Mouse (Mus musculus): Measurements from ENCODE around the gene Grap2. TPM values are rescaled to one million over a fixed set of nuclear protein-coding genes. Genes with fewer than 3 reads are reported as not detected.

The Grap2 gene
- polyA plus RNA-seq, 1 experiment from 2014 or later, result 3.8 TPM

- Histone ChIP-seq H3K4me2 (ENCODE audit: low read depth, severe bottlenecking) (no peak overlapping the region), H3K36me3 (ENCODE audit: control insufficient read depth, insufficient read depth, low read length) (no peaks in the 10 kb centered on the region), H3K9me3 (ENCODE audit: control insufficient read depth, low read length) (no peaks in the 10 kb centered on the region), H3K27ac (replicated peaks; ENCODE audit: low read depth, low read length) (no peak overlapping the region), H3K9ac (ENCODE audit: low read length) (no peak overlapping the region), H3K27me3 (ENCODE audit: control insufficient read depth, insufficient read depth, low read length) (no peaks in the 10 kb centered on the region; the same call in 1 of the 2 replicates), H3K4me3 (ENCODE audit: low read depth, low read length) (no peak overlapping the region), H3K4me1 (ENCODE audit: control insufficient read depth, insufficient read depth, low read length) (no peaks in the 10 kb centered on the region)
- no peak for ATAC-seq (ENCODE audit: insufficient number of reproducible peaks, low FRiP score, low TSS enrichment, low read depth)
- DNase-seq (ENCODE audit: low spot score), result no peak
- WGBS, result 88% methylated on average over 8 of the region's 8 CpGs
Observed at GRCm38 (mm10) chr15:80682343-80682742, 109.9 kb downstream of the Grap2 start.

DNA sequence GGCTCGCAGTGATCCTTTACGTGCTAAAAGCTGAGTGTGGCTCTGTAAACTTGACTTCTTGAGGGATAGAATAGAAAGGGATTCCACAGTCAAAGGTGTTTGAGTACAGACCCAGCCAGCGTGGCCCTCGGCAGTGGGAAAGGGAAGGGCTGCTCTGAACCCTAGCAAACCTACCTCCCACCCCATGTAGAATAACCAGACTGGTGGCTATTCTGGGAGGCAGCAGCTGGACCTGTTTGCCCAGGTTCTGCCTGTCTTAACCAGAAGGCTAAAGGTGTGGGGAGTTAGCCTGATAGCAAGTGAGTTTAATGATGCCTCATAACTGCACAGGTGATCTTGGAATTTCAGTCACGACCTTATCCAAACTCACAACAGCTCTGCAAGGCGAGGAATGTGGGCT, 110.8 kb downstream of the Grap2 start:
- H3K27me3 ChIP-seq (ENCODE audit: control insufficient read depth, insufficient read depth, low read length), result no peaks in the 10 kb centered on the region; the same call in 1 of the 2 replicates
- no peak overlapping the region for H3K27ac ChIP-seq (replicated peaks; ENCODE audit: low read depth, low read length)
- H3K4me1 ChIP-seq (ENCODE audit: control insufficient read depth, insufficient read depth, low read length), result no peaks in the 10 kb centered on the region

DNA sequence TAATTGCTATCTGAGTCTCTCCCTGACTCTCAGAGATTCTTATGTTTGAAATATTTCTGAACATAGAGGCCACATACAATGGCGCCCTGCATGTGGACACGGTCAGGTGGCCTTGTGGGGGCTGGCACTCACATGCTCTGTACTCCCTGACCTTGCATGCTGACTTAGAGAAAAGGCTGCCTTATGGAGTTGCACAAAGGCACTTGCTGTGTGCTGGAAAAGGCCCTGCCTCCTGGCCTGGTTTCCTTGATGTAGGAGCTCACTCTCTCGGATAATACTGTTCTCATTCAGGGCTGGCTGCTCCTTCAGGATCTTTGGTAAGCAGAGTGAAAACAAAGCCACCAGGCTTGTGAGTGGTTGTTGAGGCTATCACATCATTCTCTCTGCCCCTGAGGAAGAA, 111.6 kb downstream of the Grap2 start:
- no peak overlapping the region for H3K27ac ChIP-seq (replicated peaks; ENCODE audit: low read depth, low read length)
- H3K36me3 ChIP-seq (ENCODE audit: control insufficient read depth, insufficient read depth, low read length), result no peaks in the 10 kb centered on the region
- 70% methylated on average over 3 of the region's 3 CpGs for WGBS
- H3K4me2 ChIP-seq (ENCODE audit: low read depth, severe bottlenecking), result no peak overlapping the region
- H3K4me3 ChIP-seq (ENCODE audit: low read depth, low read length), result no peak overlapping the region
- DNase-seq (ENCODE audit: low spot score) (no peak), ATAC-seq (ENCODE audit: insufficient number of reproducible peaks, low FRiP score, low TSS enrichment, low read depth) (no peak)
- no peaks in the 10 kb centered on the region for H3K9me3 ChIP-seq (ENCODE audit: control insufficient read depth, low read length)
- H3K9ac ChIP-seq (ENCODE audit: low read length), result no peak overlapping the region
- H3K27me3 ChIP-seq (ENCODE audit: control insufficient read depth, insufficient read depth, low read length), result no peaks in the 10 kb centered on the region; the same call in 1 of the 2 replicates
- no peaks in the 10 kb centered on the region for H3K4me1 ChIP-seq (ENCODE audit: control insufficient read depth, insufficient read depth, low read length)

More for the DNA sequence above, 110.8 kb downstream of the Grap2 start:
- H3K9ac ChIP-seq (ENCODE audit: low read length), result no peak overlapping the region
- DNase-seq (ENCODE audit: low spot score), result no peak
- H3K9me3 ChIP-seq (ENCODE audit: control insufficient read depth, low read length), result no peaks in the 10 kb centered on the region
- H3K4me3 ChIP-seq (ENCODE audit: low read depth, low read length), result no peak overlapping the region
- WGBS, result 80% methylated on average over 6 of the region's 6 CpGs
- no peaks in the 10 kb centered on the region for H3K36me3 ChIP-seq (ENCODE audit: control insufficient read depth, insufficient read depth, low read length)
- no peak overlapping the region for H3K4me2 ChIP-seq (ENCODE audit: low read depth, severe bottlenecking)
- ATAC-seq (ENCODE audit: insufficient number of reproducible peaks, low FRiP score, low TSS enrichment, low read depth), result no peak

DNA sequence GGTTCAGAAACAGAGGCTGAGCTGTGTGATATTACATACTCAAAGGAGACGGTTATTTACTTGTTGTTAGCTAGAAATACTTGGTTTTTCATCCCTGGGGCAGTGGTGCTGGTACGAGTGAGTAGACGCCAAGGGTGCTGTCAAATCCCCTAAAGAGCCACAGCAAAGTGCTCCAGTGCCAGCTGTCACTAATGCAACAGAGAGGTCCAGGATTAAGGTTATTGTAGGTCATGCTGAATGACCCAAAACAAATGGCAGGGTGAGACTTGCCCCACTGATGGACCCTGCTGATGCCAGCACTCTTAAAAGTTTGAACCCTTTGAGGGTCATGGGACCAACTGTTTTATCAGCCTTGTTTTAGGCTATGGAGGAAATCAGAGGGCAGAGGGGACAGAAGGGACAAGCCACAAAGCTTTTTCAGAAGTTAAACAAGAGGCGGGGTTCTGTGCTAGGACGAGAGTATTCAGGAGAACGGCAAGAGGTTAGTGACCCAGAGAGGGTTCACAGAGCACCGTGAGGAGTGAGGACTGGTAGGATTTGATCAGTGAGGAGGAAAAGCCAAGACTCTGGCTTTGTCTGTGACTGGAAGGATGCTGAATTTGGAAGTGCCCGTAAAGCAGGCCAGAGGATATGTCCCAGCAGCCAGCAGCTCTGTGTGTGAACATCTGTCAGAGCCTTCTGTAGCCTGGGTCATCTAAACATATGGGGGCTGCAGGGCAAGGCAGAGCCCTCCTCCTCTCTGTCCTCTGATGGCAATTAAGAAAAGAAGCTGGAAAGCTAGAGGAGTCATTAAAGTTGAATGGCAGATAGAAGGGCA, 112.6 kb downstream of the Grap2 start:
- H3K9ac ChIP-seq (ENCODE audit: low read length), result no peak overlapping the region
- H3K4me1 ChIP-seq (ENCODE audit: control insufficient read depth, insufficient read depth, low read length), result no peaks in the 10 kb centered on the region
- no peaks in the 10 kb centered on the region for H3K9me3 ChIP-seq (ENCODE audit: control insufficient read depth, low read length)
- WGBS, result 19% methylated on average over 8 of the region's 8 CpGs
- H3K36me3 ChIP-seq (ENCODE audit: control insufficient read depth, insufficient read depth, low read length), result no peaks in the 10 kb centered on the region
- H3K4me3 ChIP-seq (ENCODE audit: low read depth, low read length), result no peak overlapping the region
- ATAC-seq (ENCODE audit: insufficient number of reproducible peaks, low FRiP score, low TSS enrichment, low read depth), result no peak
- no peak overlapping the region for H3K27ac ChIP-seq (replicated peaks; ENCODE audit: low read depth, low read length)
- H3K4me2 ChIP-seq (ENCODE audit: low read depth, severe bottlenecking), result no peak overlapping the region
- no peaks in the 10 kb centered on the region for H3K27me3 ChIP-seq (ENCODE audit: control insufficient read depth, insufficient read depth, low read length)
- no peak for DNase-seq (ENCODE audit: low spot score)

GRCm38 (mm10) chr15:80685603-80685895, 113.2 kb downstream of the Grap2 start:
- H3K9me3 ChIP-seq (ENCODE audit: control insufficient read depth, low read length), result no peaks in the 10 kb centered on the region
- DNase-seq (ENCODE audit: low spot score) (no peak), ATAC-seq (ENCODE audit: insufficient number of reproducible peaks, low FRiP score, low TSS enrichment, low read depth) (no peak)
- H3K36me3 ChIP-seq (ENCODE audit: control insufficient read depth, insufficient read depth, low read length), result no peaks in the 10 kb centered on the region
- H3K4me2 ChIP-seq (ENCODE audit: low read depth, severe bottlenecking), result no peak overlapping the region
- no peak overlapping the region for H3K27ac ChIP-seq (replicated peaks; ENCODE audit: low read depth, low read length)
- no peak overlapping the region for H3K9ac ChIP-seq (ENCODE audit: low read length)
- no peaks in the 10 kb centered on the region for H3K4me1 ChIP-seq (ENCODE audit: control insufficient read depth, insufficient read depth, low read length)
- H3K27me3 ChIP-seq (ENCODE audit: control insufficient read depth, insufficient read depth, low read length), result no peaks in the 10 kb centered on the region
- no peak overlapping the region for H3K4me3 ChIP-seq (ENCODE audit: low read depth, low read length)
- WGBS, result 20% methylated on average over 7 of the region's 7 CpGs

GRCm38 (mm10) chr15:80688536-80688935, 116.1 kb downstream of the Grap2 start:
- Histone ChIP-seq H3K9ac (ENCODE audit: low read length) (no peak overlapping the region), H3K4me3 (ENCODE audit: low read depth, low read length) (no peak overlapping the region), H3K4me2 (ENCODE audit: low read depth, severe bottlenecking) (no peak overlapping the region), H3K4me1 (ENCODE audit: control insufficient read depth, insufficient read depth, low read length) (no peaks in the 10 kb centered on the region), H3K9me3 (ENCODE audit: control insufficient read depth, low read length) (no peaks in the 10 kb centered on the region), H3K27me3 (ENCODE audit: control insufficient read depth, insufficient read depth, low read length) (no peaks in the 10 kb centered on the region), H3K27ac (replicated peaks; ENCODE audit: low read depth, low read length) (no peak overlapping the region), H3K36me3 (ENCODE audit: control insufficient read depth, insufficient read depth, low read length) (no peaks in the 10 kb centered on the region)
- DNase-seq (ENCODE audit: low spot score) (no peak), ATAC-seq (ENCODE audit: insufficient number of reproducible peaks, low FRiP score, low TSS enrichment, low read depth) (no peak)
- WGBS, result 84% methylated on average over 7 of the region's 7 CpGs

- no peak overlapping the region for H3K9ac ChIP-seq (ENCODE audit: low read length)
- H3K4me2 ChIP-seq (ENCODE audit: low read depth, severe bottlenecking), result no peak overlapping the region
- WGBS, result 64% methylated on average over 3 of the region's 3 CpGs
- H3K27ac ChIP-seq (replicated peaks; ENCODE audit: low read depth, low read length), result no peak overlapping the region
- H3K4me3 ChIP-seq (ENCODE audit: low read depth, low read length), result no peak overlapping the region
- ATAC-seq (ENCODE audit: insufficient number of reproducible peaks, low FRiP score, low TSS enrichment, low read depth) (no peak), DNase-seq (ENCODE audit: low spot score) (peak; percentile 42)
- H3K4me1 ChIP-seq (ENCODE audit: control insufficient read depth, insufficient read depth, low read length), result peaks cover 6% of the 10 kb centered on the region
- H3K36me3 ChIP-seq (ENCODE audit: control insufficient read depth, insufficient read depth, low read length), result no peaks in the 10 kb centered on the region
- H3K27me3 ChIP-seq (ENCODE audit: control insufficient read depth, insufficient read depth, low read length), result no peaks in the 10 kb centered on the region
- H3K9me3 ChIP-seq (ENCODE audit: control insufficient read depth, low read length), result no peaks in the 10 kb centered on the region
Observed at GRCm38 (mm10) chr15:80693492-80693891, 121.1 kb downstream of the Grap2 start.

DNA sequence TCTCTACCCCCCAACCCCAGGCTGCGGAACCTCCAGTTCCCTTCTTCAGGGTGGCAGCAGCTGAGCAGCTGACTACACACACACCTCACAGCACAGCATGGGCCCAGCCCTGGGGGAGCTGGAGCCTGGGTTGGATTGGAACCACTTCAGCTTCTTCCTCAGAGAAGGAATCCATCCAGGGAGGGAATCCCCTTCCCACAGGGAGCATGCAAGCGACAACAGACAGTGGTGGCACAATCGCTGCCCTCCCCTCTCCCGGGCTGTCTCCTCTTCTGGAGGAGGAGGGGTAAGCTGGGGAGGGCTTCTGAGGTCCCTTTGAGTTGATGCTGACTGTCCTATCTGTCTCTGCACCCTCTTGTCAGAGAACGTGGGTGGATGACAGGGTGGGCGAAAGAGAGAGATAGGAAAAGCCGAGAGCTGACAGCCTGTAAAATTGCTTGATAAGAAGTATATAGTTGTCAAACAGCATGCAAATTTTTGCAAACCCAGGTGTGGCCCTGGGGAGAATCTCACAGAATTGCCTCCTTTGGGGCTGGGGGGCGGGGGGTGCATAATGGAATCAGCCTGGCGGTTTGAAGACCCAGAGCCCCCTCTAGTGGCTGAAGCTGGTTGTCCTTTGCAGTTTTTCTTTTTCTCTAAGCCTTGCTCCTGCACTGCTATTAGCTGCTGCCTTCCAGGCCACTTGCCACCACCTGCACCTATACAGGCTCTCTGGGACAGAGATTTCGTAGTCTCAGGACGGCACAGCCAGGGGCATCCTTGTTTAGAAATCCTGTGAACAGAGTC, 121.9 kb downstream of the Grap2 start:
- no peak overlapping the region for H3K4me2 ChIP-seq (ENCODE audit: low read depth, severe bottlenecking)
- H3K4me3 ChIP-seq (ENCODE audit: low read depth, low read length), result no peak overlapping the region
- H3K27me3 ChIP-seq (ENCODE audit: control insufficient read depth, insufficient read depth, low read length), result no peaks in the 10 kb centered on the region
- ATAC-seq (ENCODE audit: insufficient number of reproducible peaks, low FRiP score, low TSS enrichment, low read depth) (no peak), DNase-seq (ENCODE audit: low spot score) (peak; percentile 80)
- H3K27ac ChIP-seq (replicated peaks; ENCODE audit: low read depth, low read length), result no peak overlapping the region
- no peaks in the 10 kb centered on the region for H3K36me3 ChIP-seq (ENCODE audit: control insufficient read depth, insufficient read depth, low read length)
- H3K9me3 ChIP-seq (ENCODE audit: control insufficient read depth, low read length), result no peaks in the 10 kb centered on the region
- peaks cover 6% of the 10 kb centered on the region for H3K4me1 ChIP-seq (ENCODE audit: control insufficient read depth, insufficient read depth, low read length)
- H3K9ac ChIP-seq (ENCODE audit: low read length), result no peak overlapping the region
- 30% methylated on average over 11 of the region's 11 CpGs for WGBS

Data from limb, embryonic 11.5 days (tissue).